Mouse (Mus musculus): ENCODE results near the gene Cfdp1.

DNA sequence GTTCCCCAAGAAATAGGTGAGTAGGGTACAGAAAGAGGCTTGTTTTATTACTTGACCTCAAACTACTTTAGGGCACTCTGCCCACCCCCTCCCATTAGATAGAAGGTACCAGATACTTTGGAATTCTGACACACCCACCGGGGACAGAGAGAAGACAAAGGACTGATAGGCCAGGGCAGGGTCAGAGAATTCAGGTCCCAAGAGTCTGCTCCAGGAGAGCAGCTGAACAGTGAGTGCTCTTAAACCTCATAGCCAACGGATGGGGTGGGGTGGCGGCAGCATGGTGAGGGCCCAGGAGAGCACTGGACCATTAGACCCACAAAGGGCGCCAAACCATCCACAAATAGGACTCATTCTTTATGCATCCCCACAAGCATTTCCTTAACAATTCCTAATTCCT, 88.5 kb downstream of the Cfdp1 start:
- TF ChIP-seq CTCF (IDR thresholded peaks at IDR 0.05; ENCODE audit: extremely low read depth, insufficient read depth, insufficient read length, insufficient replicate concordance) (no peak), POLR2A (IDR thresholded peaks at IDR 0.05; ENCODE audit: low read depth, low read length) (no peak)
